Mouse (Mus musculus) stomach, embryonic 15.5 days (tissue): ENCODE results near the gene Gm28051. TPM values are rescaled to one million over a fixed set of nuclear protein-coding genes. Genes with fewer than 3 reads are reported as not detected.

Source experiments
- ATAC-seq: fragments of 200-750 bp; cut with Nextera tagmentation; 2 replicates; pipeline ENCODE4 v1.8.0; 2017; ENCODE audit warnings: low read depth, moderate number of reproducible peaks, moderate TSS enrichment; ENCODE audit not compliant: insufficient read depth, low FRiP score
- H3K27ac ChIP-seq: fragments of 300-500 bp; sonication (generic); 2 replicates; pipeline ENCODE4 v1.5.1; 2015; ENCODE audit warnings: mild to moderate bottlenecking, inconsistent platforms
- H3K27me3 ChIP-seq: fragments of 300-500 bp; sonication (generic); replicated peaks from 2 replicates; pipeline ENCODE4 v1.6.1; 2015; ENCODE audit warnings: inconsistent platforms
- H3K36me3 ChIP-seq: fragments of 300-500 bp; sonication (generic); 2 replicates; pipeline ENCODE4 v1.6.1; 2015; ENCODE audit warnings: inconsistent platforms
- H3K4me1 ChIP-seq: fragments of 300-500 bp; sonication (generic); 2 replicates; pipeline ENCODE4 v1.6.1; 2015; ENCODE audit warnings: inconsistent platforms
- H3K4me2 ChIP-seq: fragments of 300-500 bp; sonication (generic); 2 replicates; pipeline ENCODE4 v1.6.1; 2015; ENCODE audit warnings: mild to moderate bottlenecking, inconsistent platforms
- H3K4me3 ChIP-seq: fragments of 300-500 bp; sonication (generic); replicated peaks from 2 replicates; pipeline ENCODE4 v1.5.1; 2015; ENCODE audit warnings: inconsistent platforms
- H3K9ac ChIP-seq: fragments of 300-500 bp; sonication (generic); 2 replicates; pipeline ENCODE4 v1.6.1; 2015; ENCODE audit warnings: inconsistent platforms
- H3K9me3 ChIP-seq: fragments of 300-500 bp; sonication (generic); 2 replicates; pipeline ENCODE4 v1.6.1; 2016; ENCODE audit warnings: inconsistent platforms
- WGBS: fragments of 180-500 bp; shearing (Covaris S2); methylation state at CpG from one replicate; pipeline ENCODE4 v1.1.7; 2015; 5-methylcytosine and 5-hydroxymethylcytosine counted together
- polyA plus RNA-seq: library from polyadenylated mRNA; unstranded; fragments of >200 nt; fragmentation: Nextera tagmentation; extraction: Ambion mirVana; gene quantifications from 2 replicates; pipeline ENCODE4 v1.2.1, GENCODE M21; 2015

Gene Gm28051
- polyA plus RNA-seq, 1 experiment from 2014 or later: not detected

- H3K36me3 ChIP-seq: 0 out of 2 replicates have a peak, but pooled peaks cover 3% of the 10 kb centered on the region
- no peak overlapping the region for H3K4me2 ChIP-seq
- H3K27ac ChIP-seq: no peak overlapping the region
- H3K9me3 ChIP-seq: no peaks in the 10 kb centered on the region
- no peak for ATAC-seq
- no peak overlapping the region for H3K9ac ChIP-seq
- WGBS: 50% methylated on average over 7 of the region's 7 CpGs
- H3K4me3 ChIP-seq: no peak overlapping the region
- H3K4me1 ChIP-seq: peaks cover 30% of the 10 kb centered on the region
- no peaks in the 10 kb centered on the region for H3K27me3 ChIP-seq
Measured at GRCm38 (mm10) chr12:102691761-102692160, 65.8 kb downstream of the Gm28051 start.

GRCm38 (mm10) chr12:102691180-102691579 lies 66.4 kb downstream of the Gm28051 start:
- 0 out of 2 replicates have a peak, but pooled peaks cover 3% of the 10 kb centered on the region for H3K36me3 ChIP-seq
- WGBS: 55% methylated on average over 11 of the region's 11 CpGs
- no peak overlapping the region for H3K9ac ChIP-seq
- H3K9me3 ChIP-seq: no peaks in the 10 kb centered on the region
- H3K27ac ChIP-seq: 0 out of 2 replicates have a peak overlapping the region, but pooled peaks have one; percentile 37
- H3K4me3 ChIP-seq: no peak overlapping the region
- no peaks in the 10 kb centered on the region for H3K27me3 ChIP-seq
- no peak for ATAC-seq
- H3K4me1 ChIP-seq: peaks cover 24% of the 10 kb centered on the region
- no peak overlapping the region for H3K4me2 ChIP-seq

- 0 out of 2 replicates have a peak, but pooled peaks have one; percentile 37 for ATAC-seq
- 69% methylated on average over 15 of the region's 15 CpGs for WGBS
- 0 out of 2 replicates have a peak, but pooled peaks cover 3% of the 10 kb centered on the region for H3K36me3 ChIP-seq
- H3K27ac ChIP-seq: no peak overlapping the region
- H3K9ac ChIP-seq: no peak overlapping the region
- H3K4me2 ChIP-seq: no peak overlapping the region
- peaks cover 27% of the 10 kb centered on the region for H3K4me1 ChIP-seq
- no peaks in the 10 kb centered on the region for H3K9me3 ChIP-seq
- H3K27me3 ChIP-seq: no peaks in the 10 kb centered on the region
- H3K4me3 ChIP-seq: no peak overlapping the region
Measured at GRCm38 (mm10) chr12:102689773-102690563, 67.6 kb downstream of the Gm28051 start.

- Histone ChIP-seq H3K9ac (no peak overlapping the region), H3K36me3 (0 out of 2 replicates have a peak, but pooled peaks cover 3% of the 10 kb centered on the region), H3K4me2 (no peak overlapping the region), H3K9me3 (no peaks in the 10 kb centered on the region), H3K4me3 (no peak overlapping the region), H3K27me3 (no peaks in the 10 kb centered on the region), H3K4me1 (peaks cover 32% of the 10 kb centered on the region), H3K27ac (no peak overlapping the region)
- no peak for ATAC-seq
- 77% methylated on average over 5 of the region's 5 CpGs for WGBS
Measured at GRCm38 (mm10) chr12:102686321-102686720, 71.2 kb downstream of the Gm28051 start.

GRCm38 (mm10) chr12:102685523-102685931 lies 72.0 kb downstream of the Gm28051 start:
- no peaks in the 10 kb centered on the region for H3K9me3 ChIP-seq
- H3K27ac ChIP-seq: no peak overlapping the region
- H3K27me3 ChIP-seq: no peaks in the 10 kb centered on the region
- no peak for ATAC-seq
- H3K4me2 ChIP-seq: no peak overlapping the region
- H3K9ac ChIP-seq: no peak overlapping the region
- 0 out of 2 replicates have a peak, but pooled peaks cover 3% of the 10 kb centered on the region for H3K36me3 ChIP-seq
- H3K4me3 ChIP-seq: no peak overlapping the region
- 41% methylated on average over 9 of the region's 9 CpGs for WGBS
- peaks cover 32% of the 10 kb centered on the region for H3K4me1 ChIP-seq

GRCm38 (mm10) chr12:102684720-102685386 lies 72.7 kb downstream of the Gm28051 start:
- ATAC-seq: no peak
- H3K36me3 ChIP-seq: 0 out of 2 replicates have a peak, but pooled peaks cover 3% of the 10 kb centered on the region
- H3K4me1 ChIP-seq: peaks cover 27% of the 10 kb centered on the region
- H3K27me3 ChIP-seq: no peaks in the 10 kb centered on the region
- no peak overlapping the region for H3K4me3 ChIP-seq
- H3K27ac ChIP-seq: no peak overlapping the region
- 74% methylated on average over 3 of the region's 3 CpGs for WGBS
- no peak overlapping the region for H3K4me2 ChIP-seq
- H3K9me3 ChIP-seq: no peaks in the 10 kb centered on the region
- no peak overlapping the region for H3K9ac ChIP-seq

GRCm38 (mm10) chr12:102683979-102684378 lies 73.6 kb downstream of the Gm28051 start:
- H3K27ac ChIP-seq: no peak overlapping the region
- no peak overlapping the region for H3K9ac ChIP-seq

GRCm38 (mm10) chr12:102683438-102683837 lies 74.1 kb downstream of the Gm28051 start:
- H3K4me2 ChIP-seq: no peak overlapping the region
- H3K9me3 ChIP-seq: no peaks in the 10 kb centered on the region
- no peak overlapping the region for H3K9ac ChIP-seq
- H3K27me3 ChIP-seq: no peaks in the 10 kb centered on the region
- WGBS: 82% methylated on average over 6 of the region's 6 CpGs
- no peak overlapping the region for H3K27ac ChIP-seq
- H3K36me3 ChIP-seq: 0 out of 2 replicates have a peak, but pooled peaks cover 3% of the 10 kb centered on the region
- no peak overlapping the region for H3K4me3 ChIP-seq
- peaks cover 25% of the 10 kb centered on the region for H3K4me1 ChIP-seq
- no peak for ATAC-seq

More at GRCm38 (mm10) chr12:102683979-102684378, 73.6 kb downstream of the Gm28051 start:
- 0 out of 2 replicates have a peak, but pooled peaks cover 3% of the 10 kb centered on the region for H3K36me3 ChIP-seq
- no peak overlapping the region for H3K4me2 ChIP-seq
- H3K4me3 ChIP-seq: no peak overlapping the region
- H3K9me3 ChIP-seq: no peaks in the 10 kb centered on the region
- no peak for ATAC-seq
- no peaks in the 10 kb centered on the region for H3K27me3 ChIP-seq
- peaks cover 25% of the 10 kb centered on the region for H3K4me1 ChIP-seq
- WGBS: 72% methylated on average over 5 of the region's 5 CpGs

GRCm38 (mm10) chr12:102682722-102683299 lies 74.8 kb downstream of the Gm28051 start:
- no peaks in the 10 kb centered on the region for H3K9me3 ChIP-seq
- H3K27me3 ChIP-seq: no peaks in the 10 kb centered on the region
- H3K4me1 ChIP-seq: peaks cover 25% of the 10 kb centered on the region
- WGBS: 74% methylated on average over 7 of the region's 7 CpGs
- no peak for ATAC-seq
- no peak overlapping the region for H3K27ac ChIP-seq
- H3K9ac ChIP-seq: no peak overlapping the region
- H3K36me3 ChIP-seq: no peaks in the 10 kb centered on the region
- no peak overlapping the region for H3K4me3 ChIP-seq
- H3K4me2 ChIP-seq: no peak overlapping the region

- 69% methylated on average over 5 of the region's 5 CpGs for WGBS
Measured at GRCm38 (mm10) chr12:102682085-102682484, 75.5 kb downstream of the Gm28051 start.

GRCm38 (mm10) chr12:102681590-102681989 lies 76.0 kb downstream of the Gm28051 start:
- Histone ChIP-seq H3K36me3 (no peaks in the 10 kb centered on the region), H3K4me2 (no peak overlapping the region), H3K9me3 (no peaks in the 10 kb centered on the region), H3K4me1 (peaks cover 25% of the 10 kb centered on the region), H3K9ac (no peak overlapping the region), H3K27ac (no peak overlapping the region), H3K4me3 (no peak overlapping the region), H3K27me3 (no peaks in the 10 kb centered on the region)
- no peak for ATAC-seq
- WGBS: 76% methylated on average over 7 of the region's 7 CpGs

More at GRCm38 (mm10) chr12:102682085-102682484, 75.5 kb downstream of the Gm28051 start:
- Histone ChIP-seq H3K9me3 (no peaks in the 10 kb centered on the region), H3K27ac (no peak overlapping the region), H3K4me1 (peaks cover 25% of the 10 kb centered on the region), H3K4me3 (no peak overlapping the region), H3K27me3 (no peaks in the 10 kb centered on the region), H3K36me3 (no peaks in the 10 kb centered on the region), H3K4me2 (no peak overlapping the region), H3K9ac (no peak overlapping the region)
- ATAC-seq: no peak
